Mouse (Mus musculus) small intestine, adult 2 months (tissue): Measurements from ENCODE around the gene Rngtt.

Experiments used
- CTCF ChIP-seq: fragments of 200-500 bp; IDR thresholded peaks from 2 replicates; pipeline ENCODE4 v1.5.1; 2012; ENCODE audit warnings: low read depth, mild to moderate bottlenecking, control low read depth, inconsistent platforms, low read length, moderate library complexity, mixed read lengths; ENCODE audit not compliant: insufficient replicate concordance, insufficient read length; ENCODE audit errors: extremely low read depth
- POLR2A ChIP-seq: fragments of 200-500 bp; IDR thresholded peaks from 2 replicates; pipeline ENCODE4 v1.6.1; 2012; ENCODE audit warnings: low read depth, mild to moderate bottlenecking, control low read depth, inconsistent platforms, low read length, moderate library complexity

GRCm38 (mm10) chr4:33270386-33271314, 39.5 kb upstream of the Rngtt start:
- TF ChIP-seq POLR2A (no peak), CTCF (no peak)
